Mouse (Mus musculus): ENCODE data around the gene Pdss2. TPM values are rescaled to one million over a fixed set of nuclear protein-coding genes. Genes with fewer than 3 reads are reported as not detected.

Gene Pdss2
- 14.0 and 14.6 TPM in 2 replicates for polyA plus RNA-seq (2015; fragmentation: Nextera tagmentation; extraction: Ambion mirVana)

DNA sequence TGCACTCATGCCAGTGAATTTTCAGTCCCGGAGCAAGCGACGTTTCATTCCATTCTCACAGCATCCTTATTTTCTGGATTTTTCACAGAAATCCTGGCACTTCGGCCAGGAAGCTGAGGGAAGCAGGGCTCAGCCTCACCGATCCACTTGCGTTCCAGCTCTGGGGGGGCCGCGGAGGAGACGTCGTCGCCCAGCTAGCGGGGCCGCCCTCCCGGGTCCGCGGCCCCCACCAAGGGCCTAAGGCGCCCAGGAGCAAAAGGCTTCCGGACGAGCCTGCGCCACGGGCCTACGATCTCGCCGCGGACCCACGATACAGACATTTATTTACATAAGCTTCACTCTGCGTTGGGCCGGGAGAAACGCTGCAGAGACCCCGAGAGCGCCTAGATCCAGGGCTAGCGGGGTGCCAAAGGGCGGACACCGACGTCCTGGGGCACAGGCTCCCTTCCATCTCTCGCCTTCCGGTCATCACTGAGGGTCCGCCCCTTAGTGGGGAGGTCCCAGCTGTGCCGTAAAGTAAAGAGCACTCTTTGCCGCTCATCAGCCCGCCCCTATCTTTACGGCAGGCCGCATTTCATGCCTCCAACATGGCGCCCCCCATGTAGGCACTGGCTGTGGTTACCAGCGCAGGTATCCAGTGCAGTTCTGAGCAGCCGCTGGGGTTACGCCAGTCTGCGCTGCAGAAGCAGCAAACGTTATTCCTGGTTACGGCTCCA is at the start of gene Pdss2:
TSS of gene Pdss2 (plus strand) at position 577 of the 716 bp plus-strand sequence.
- no peaks in the 10 kb centered on the region for H3K9me3 ChIP-seq
- no peaks in the 10 kb centered on the region for H3K27me3 ChIP-seq
- no peaks in the 10 kb centered on the region for H3K36me3 ChIP-seq
- H3K4me3 ChIP-seq: peak within 1 kb of the TSS; percentile 83
- H3K4me2 ChIP-seq: peak within 1 kb of the TSS; percentile 97
- under 1% methylated on average over 50 of the region's 50 CpGs for WGBS
- ATAC-seq (ENCODE audit: low read depth): peak; percentile 98
- peaks cover 13% of the 10 kb centered on the region for H3K4me1 ChIP-seq (replicated peaks)
- H3K27ac ChIP-seq (replicated peaks): peak within 1 kb of the TSS; percentile 95
- peak within 1 kb of the TSS; percentile 98 for H3K9ac ChIP-seq

GRCm38 (mm10) chr10:43172066-43172465 is 49.2 kb upstream of the Pdss2 start:
- Histone ChIP-seq H3K4me2 (peak overlapping the region; percentile 88), H3K27me3 (peaks cover 14% of the 10 kb centered on the region), H3K9me3 (no peaks in the 10 kb centered on the region; the same call in 1 of the 2 replicates), H3K4me1 (replicated peaks) (peaks cover 66% of the 10 kb centered on the region), H3K9ac (peak overlapping the region; percentile 93), H3K27ac (replicated peaks) (no peak overlapping the region), H3K4me3 (peak overlapping the region; percentile 88), H3K36me3 (no peaks in the 10 kb centered on the region)
- no peak for ATAC-seq (ENCODE audit: low read depth)
- 3% methylated on average over 7 of the region's 7 CpGs for WGBS

DNA sequence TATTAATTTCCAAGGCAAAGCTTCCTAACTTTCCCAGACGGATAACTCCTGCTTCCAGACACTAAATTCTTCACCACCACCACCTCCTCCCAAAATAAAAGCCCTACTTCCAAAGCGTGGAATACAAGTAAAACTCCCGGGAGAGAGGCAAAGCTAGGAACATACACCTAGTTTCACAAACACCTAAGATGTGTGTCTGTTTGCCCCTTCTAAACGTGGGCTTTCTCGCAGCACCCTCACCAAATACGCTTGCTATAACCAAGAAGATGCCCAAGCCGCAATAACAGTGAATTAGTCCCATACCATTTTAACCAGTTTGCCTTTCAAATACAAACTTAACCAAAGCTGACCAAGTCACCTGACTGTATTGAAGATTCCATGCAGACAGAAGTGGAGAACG is 48.7 kb upstream of the Pdss2 start:
- no peaks in the 10 kb centered on the region for H3K9me3 ChIP-seq
- H3K4me1 ChIP-seq (replicated peaks): peaks cover 62% of the 10 kb centered on the region
- peak overlapping the region; percentile 93 for H3K9ac ChIP-seq
- peak overlapping the region; percentile 88 for H3K4me2 ChIP-seq
- WGBS: 2% methylated on average over 8 of the region's 8 CpGs
- no peak overlapping the region for H3K27ac ChIP-seq (replicated peaks)
- H3K27me3 ChIP-seq: peaks cover 16% of the 10 kb centered on the region
- peak overlapping the region; percentile 88 for H3K4me3 ChIP-seq
- no peaks in the 10 kb centered on the region for H3K36me3 ChIP-seq
- ATAC-seq (ENCODE audit: low read depth): no peak

- Histone ChIP-seq H3K36me3 (no peaks in the 10 kb centered on the region), H3K4me2 (peak overlapping the region; percentile 88), H3K9me3 (no peaks in the 10 kb centered on the region), H3K27ac (replicated peaks) (peak overlapping the region; percentile 97), H3K4me3 (peak overlapping the region; percentile 88), H3K9ac (peak overlapping the region; percentile 93), H3K27me3 (peaks cover 18% of the 10 kb centered on the region), H3K4me1 (replicated peaks) (peaks cover 54% of the 10 kb centered on the region)
- under 1% methylated on average over 53 of the region's 53 CpGs for WGBS
- peak; percentile 41 for ATAC-seq (ENCODE audit: low read depth)
Measured at GRCm38 (mm10) chr10:43173141-43173827, 48.0 kb upstream of the Pdss2 start.

GRCm38 (mm10) chr10:43173828-43174325 is 47.4 kb upstream of the Pdss2 start:
- 0% methylated on average over 24 of the region's 38 CpGs for WGBS
- Histone ChIP-seq H3K4me2 (peak overlapping the region; percentile 88), H3K9ac (peak overlapping the region; percentile 93), H3K4me1 (replicated peaks) (peaks cover 51% of the 10 kb centered on the region), H3K4me3 (peak overlapping the region; percentile 88), H3K27ac (replicated peaks) (peak overlapping the region; percentile 97), H3K27me3 (peaks cover 18% of the 10 kb centered on the region), H3K9me3 (no peaks in the 10 kb centered on the region), H3K36me3 (no peaks in the 10 kb centered on the region)
- peak; percentile 76 for ATAC-seq (ENCODE audit: low read depth)

GRCm38 (mm10) chr10:43174326-43175155 is 46.7 kb upstream of the Pdss2 start, which contains the start of the genes Sobp and 9030612E09Rik:
Sobp (minus strand) TSS chr10:43174530.
9030612E09Rik (plus strand) TSS chr10:43174704.
- ATAC-seq (ENCODE audit: low read depth): peak; percentile 89
- peak within 1 kb of the TSS; percentile 88 for H3K4me2 ChIP-seq
- WGBS: under 1% methylated on average over 61 of the region's 91 CpGs
- no peaks in the 10 kb centered on the region for H3K36me3 ChIP-seq
- H3K9me3 ChIP-seq: no peaks in the 10 kb centered on the region
- H3K27ac ChIP-seq (replicated peaks): peak within 1 kb of the TSS; percentile 97
- H3K9ac ChIP-seq: peak within 1 kb of the TSS; percentile 93
- H3K4me1 ChIP-seq (replicated peaks): peaks cover 48% of the 10 kb centered on the region
- peaks cover 14% of the 10 kb centered on the region for H3K27me3 ChIP-seq
- peak within 1 kb of the TSS; percentile 88 for H3K4me3 ChIP-seq

GRCm38 (mm10) chr10:43175156-43175601 is 46.1 kb upstream of the Pdss2 start:
- peaks cover 14% of the 10 kb centered on the region for H3K27me3 ChIP-seq

DNA sequence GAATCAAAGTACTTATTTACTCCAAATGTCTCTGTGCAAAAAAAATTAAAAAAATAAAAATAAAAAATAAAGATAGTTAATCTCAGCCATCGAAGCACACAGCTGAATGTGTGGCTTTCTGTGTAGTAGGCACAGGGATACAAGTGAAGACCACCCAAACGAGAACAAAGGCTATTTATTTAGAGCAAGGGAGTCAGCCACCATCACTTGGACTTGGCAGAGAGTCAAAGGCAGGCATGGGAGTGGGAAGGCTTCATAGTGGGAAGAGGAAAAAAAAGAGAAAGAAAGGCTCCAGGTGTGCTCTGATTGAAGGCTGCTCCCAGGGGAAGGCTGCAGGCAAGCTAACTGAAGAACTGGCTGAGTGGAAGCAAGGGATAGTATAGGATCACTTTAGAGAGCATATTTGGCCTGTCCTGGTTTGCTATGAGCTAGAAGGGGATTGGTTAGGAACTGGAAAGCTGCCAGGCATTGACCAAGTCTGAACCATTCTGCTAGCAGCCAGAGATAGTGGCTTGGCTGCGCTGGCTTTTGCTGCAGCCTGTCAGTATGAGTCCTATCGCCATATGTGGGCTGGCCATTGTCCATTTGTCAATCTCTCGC is 40.9 kb upstream of the Pdss2 start:
- H3K27me3 ChIP-seq: peaks cover 17% of the 10 kb centered on the region
- no peak overlapping the region for H3K4me3 ChIP-seq
- WGBS: 24% methylated on average over 5 of the region's 5 CpGs
- no peaks in the 10 kb centered on the region for H3K9me3 ChIP-seq
- ATAC-seq (ENCODE audit: low read depth): peak; percentile 76
- H3K4me1 ChIP-seq (replicated peaks): peaks cover 25% of the 10 kb centered on the region
- no peak overlapping the region for H3K9ac ChIP-seq
- no peaks in the 10 kb centered on the region for H3K36me3 ChIP-seq
- H3K27ac ChIP-seq (replicated peaks): peak overlapping the region; percentile 62
- no peak overlapping the region for H3K4me2 ChIP-seq

More at GRCm38 (mm10) chr10:43175156-43175601, 46.1 kb upstream of the Pdss2 start:
- under 1% methylated on average over 18 of the region's 18 CpGs for WGBS
- no peaks in the 10 kb centered on the region for H3K9me3 ChIP-seq
- ATAC-seq (ENCODE audit: low read depth): no peak; the same call in none of the 2 replicates
- H3K4me3 ChIP-seq: peak overlapping the region; percentile 88
- peak overlapping the region; percentile 97 for H3K27ac ChIP-seq (replicated peaks)
- H3K4me1 ChIP-seq (replicated peaks): peaks cover 48% of the 10 kb centered on the region
- H3K4me2 ChIP-seq: peak overlapping the region; percentile 88
- peak overlapping the region; percentile 93 for H3K9ac ChIP-seq
- no peaks in the 10 kb centered on the region for H3K36me3 ChIP-seq

GRCm38 (mm10) chr10:43200206-43200605 is 21.1 kb upstream of the Pdss2 start:
- ATAC-seq (ENCODE audit: low read depth): no peak
- H3K36me3 ChIP-seq: no peaks in the 10 kb centered on the region
- H3K27me3 ChIP-seq: no peaks in the 10 kb centered on the region
- H3K27ac ChIP-seq (replicated peaks): no peak overlapping the region
- no peak overlapping the region for H3K9ac ChIP-seq
- H3K4me3 ChIP-seq: no peak overlapping the region
- 91% methylated on average over 2 of the region's 2 CpGs for WGBS
- H3K4me1 ChIP-seq (replicated peaks): no peaks in the 10 kb centered on the region
- H3K4me2 ChIP-seq: no peak overlapping the region
- H3K9me3 ChIP-seq: no peaks in the 10 kb centered on the region

GRCm38 (mm10) chr10:43203865-43204264 is 17.4 kb upstream of the Pdss2 start:
- ATAC-seq (ENCODE audit: low read depth): no peak
- Histone ChIP-seq H3K4me3 (no peak overlapping the region), H3K27ac (replicated peaks) (no peak overlapping the region), H3K9me3 (no peaks in the 10 kb centered on the region), H3K4me2 (no peak overlapping the region), H3K4me1 (replicated peaks) (no peaks in the 10 kb centered on the region), H3K36me3 (no peaks in the 10 kb centered on the region), H3K9ac (no peak overlapping the region), H3K27me3 (no peaks in the 10 kb centered on the region)
- 82% methylated on average over 3 of the region's 3 CpGs for WGBS

GRCm38 (mm10) chr10:43211866-43212265 is 9.4 kb upstream of the Pdss2 start:
- no peak for ATAC-seq (ENCODE audit: low read depth)
- Histone ChIP-seq H3K4me1 (replicated peaks) (no peaks in the 10 kb centered on the region), H3K27ac (replicated peaks) (no peak overlapping the region), H3K36me3 (no peaks in the 10 kb centered on the region), H3K4me3 (no peak overlapping the region), H3K27me3 (no peaks in the 10 kb centered on the region), H3K4me2 (no peak overlapping the region), H3K9me3 (peaks cover 7% of the 10 kb centered on the region; the same call in 1 of the 2 replicates), H3K9ac (no peak overlapping the region)
- 36% methylated on average over 6 of the region's 6 CpGs for WGBS
